Mouse (Mus musculus): ENCODE results near the gene Ppm1h.

Gene Ppm1h

DNA sequence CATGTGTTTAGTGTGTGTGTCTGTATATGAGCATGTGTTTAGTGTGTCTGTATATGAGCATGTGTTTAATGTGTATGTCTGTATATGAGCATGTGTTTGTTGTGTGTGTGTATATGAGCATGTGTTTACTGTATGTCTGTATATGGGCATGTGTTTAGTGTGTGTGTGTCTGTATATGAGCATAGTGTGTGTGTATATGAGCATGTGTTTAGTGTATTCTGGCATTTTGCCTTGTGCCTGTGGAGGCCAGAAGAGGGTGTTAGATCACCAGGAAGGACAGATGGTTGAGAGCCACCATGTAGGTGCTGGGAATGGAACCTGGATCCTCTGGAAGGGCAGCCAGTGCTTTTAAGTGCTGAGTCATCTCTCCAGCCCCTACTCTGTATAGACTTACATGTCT is 300.8 kb downstream of the Ppm1h start:
- DNase-seq (ENCODE audit: low spot score), result no peak

DNA sequence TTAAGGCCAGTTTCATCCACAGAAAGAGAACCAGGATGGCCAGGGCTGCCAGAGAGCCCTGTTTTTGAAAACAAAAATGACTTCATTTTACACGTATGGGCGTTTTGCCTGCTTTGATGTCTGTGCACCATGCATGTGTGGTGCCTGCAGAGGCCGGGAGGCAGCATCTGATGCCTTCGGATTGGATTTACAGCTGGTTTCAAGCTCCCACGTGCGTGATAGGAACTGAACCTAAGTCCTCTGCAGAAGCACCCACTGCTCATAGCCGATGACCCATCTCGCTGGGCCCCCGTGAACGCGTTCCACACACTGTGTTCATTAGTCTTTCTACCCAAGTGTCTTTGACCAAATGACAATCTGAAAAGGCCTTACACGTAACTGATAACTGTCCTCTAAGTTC is 301.6 kb downstream of the Ppm1h start:
- DNase-seq (ENCODE audit: low spot score), result no peak

DNA sequence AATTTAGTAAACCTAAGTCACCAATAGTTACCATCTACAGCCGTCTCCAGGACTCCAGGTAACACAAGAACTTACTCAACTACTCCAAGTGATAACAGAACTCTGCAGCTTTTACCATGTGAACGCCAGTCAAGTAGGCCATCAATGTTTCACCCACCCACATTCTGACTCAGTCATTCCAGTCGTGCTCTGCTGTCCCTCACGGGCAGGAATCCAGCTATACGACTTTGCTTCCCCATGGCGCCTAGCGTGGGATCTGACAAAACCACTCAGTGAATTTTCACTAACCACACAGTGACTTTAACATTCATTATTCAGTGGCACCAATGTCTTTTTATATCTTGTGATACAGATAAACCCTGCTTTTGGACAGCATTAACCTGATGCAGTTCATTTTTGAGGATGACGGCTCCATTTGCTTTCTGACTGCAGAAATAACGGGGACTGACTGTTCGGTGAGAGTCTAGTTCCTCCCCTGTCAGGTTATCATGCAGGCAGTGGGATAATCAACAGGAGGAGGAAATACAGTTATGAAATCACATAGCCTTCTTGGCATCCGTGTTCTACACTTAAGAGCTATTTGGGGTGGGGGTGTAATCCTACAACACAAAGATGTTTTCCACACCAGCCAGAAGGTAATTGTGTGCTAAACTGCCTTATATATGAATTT is 304.5 kb downstream of the Ppm1h start:
- DNase-seq (ENCODE audit: low spot score), result no peak

GRCm38 (mm10) chr10:122983579-122984530 is 305.3 kb downstream of the Ppm1h start:
- DNase-seq (ENCODE audit: low spot score), result no peak

DNA sequence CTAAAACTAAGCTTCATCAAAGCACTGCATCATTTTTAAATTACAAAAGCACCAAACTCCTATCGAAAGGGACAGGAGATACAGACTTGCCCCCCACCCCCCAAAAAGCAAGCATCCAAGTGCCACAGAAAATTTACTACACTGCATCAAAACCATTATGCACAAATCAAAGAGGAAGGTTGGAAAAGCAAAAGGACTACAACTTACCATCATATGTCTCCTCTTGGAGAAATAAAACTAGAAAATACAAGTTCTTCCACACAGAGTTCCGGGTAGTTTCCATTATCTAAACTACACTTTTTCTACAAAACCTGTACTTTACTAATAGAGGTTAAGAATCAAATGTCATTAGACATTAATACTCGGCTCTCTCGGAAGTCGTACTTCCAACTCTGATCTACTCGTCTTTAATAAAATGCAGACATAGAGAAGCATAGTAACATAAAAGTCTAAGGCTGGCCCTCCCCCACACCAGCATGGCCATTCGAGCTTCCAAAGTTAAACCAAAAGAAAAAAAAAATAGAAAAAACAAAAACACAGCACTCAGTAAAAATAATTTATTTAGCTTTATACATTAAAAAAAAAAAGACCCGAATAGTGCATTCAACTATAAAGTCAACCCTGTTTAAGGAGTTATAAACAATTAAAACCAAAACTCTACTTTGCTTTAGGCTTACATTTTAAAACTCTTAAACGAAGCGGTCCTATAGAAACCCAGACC is 306.1 kb downstream of the Ppm1h start:
- DNase-seq (ENCODE audit: low spot score), result no peak

DNA sequence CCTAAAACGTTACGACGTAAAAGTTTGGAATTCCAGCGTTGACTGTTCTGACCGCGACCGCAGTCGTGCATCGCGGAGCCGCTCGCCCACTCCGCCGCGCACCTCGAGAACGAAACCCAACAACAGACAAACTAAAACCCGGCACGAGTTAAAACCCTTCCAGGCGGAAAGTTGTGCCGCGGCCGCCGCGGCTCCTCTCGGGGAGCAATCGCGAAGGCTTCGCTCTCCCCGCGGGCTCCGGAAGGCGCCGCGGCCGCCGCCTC is 306.6 kb downstream of the Ppm1h start:
- DNase-seq (ENCODE audit: low spot score), result peak; percentile 29

GRCm38 (mm10) chr10:122985515-122986319 is 307.2 kb downstream of the Ppm1h start:
- peak; percentile 80 for DNase-seq (ENCODE audit: low spot score)

DNA sequence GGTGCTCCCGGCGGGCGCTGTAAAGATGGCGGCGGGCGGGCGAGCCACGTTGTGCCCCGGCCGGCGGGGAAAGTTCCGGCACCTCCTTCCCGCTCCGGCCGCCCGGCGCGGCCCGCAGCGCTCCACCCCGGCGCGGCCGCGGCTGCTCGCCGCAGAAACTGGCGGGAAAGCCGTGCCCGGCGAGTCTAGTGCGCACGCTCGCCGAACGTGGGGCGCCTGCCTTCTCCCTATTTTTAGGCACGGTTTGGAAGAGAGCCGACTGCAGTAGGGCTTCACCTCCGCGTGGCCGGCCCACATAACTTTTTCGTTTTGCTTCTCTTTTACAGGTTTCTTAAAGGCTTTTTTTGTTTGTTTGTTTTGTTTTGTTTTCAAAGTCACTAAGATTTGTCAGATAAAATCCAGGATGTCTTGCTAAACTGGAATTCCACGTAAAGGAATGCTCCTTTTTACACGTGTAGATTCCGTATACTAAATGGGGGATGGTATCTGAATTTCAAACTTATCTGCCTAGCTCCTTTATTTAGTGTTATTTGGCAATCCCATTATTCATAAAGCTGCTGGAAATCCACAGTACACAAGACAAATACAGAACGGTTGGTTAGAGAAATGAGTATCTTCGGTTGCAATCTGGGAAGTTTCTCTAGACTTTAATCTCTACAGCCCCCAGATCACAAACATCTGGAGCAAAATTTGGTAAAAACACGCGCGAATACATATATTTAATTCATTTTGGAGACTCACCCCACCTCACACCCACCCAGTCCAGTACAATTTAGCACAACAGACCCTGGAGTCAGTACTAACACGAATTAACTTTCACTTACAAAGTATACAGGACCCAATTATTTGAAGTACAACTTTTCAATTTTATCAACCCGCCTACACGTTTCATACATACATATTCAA is 308.0 kb downstream of the Ppm1h start:
- peak; percentile 80 for DNase-seq (ENCODE audit: low spot score)

- no peak for DNase-seq (ENCODE audit: low spot score)
Measured at GRCm38 (mm10) chr10:122987671-122988128, 309.1 kb downstream of the Ppm1h start.

DNA sequence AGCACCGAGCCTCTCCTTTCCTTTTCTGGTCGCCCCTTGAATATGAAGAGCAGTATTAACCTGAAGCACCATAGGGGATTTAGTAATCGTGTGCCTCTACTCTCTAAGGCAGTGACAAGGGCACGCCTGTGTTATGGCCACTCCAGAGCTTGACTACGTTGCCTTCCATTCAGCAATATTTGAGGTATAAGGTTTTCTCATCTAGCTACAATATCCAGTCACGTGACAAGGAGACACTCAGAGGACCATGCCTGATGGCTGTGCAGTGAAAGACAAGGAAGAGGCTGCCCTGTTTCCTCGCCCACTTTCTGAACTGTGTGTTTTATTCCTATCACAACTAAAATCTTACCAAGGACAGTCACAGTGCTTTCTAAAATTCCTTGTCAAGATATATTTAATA is 309.8 kb downstream of the Ppm1h start:
- DNase-seq (ENCODE audit: low spot score), result no peak

DNA sequence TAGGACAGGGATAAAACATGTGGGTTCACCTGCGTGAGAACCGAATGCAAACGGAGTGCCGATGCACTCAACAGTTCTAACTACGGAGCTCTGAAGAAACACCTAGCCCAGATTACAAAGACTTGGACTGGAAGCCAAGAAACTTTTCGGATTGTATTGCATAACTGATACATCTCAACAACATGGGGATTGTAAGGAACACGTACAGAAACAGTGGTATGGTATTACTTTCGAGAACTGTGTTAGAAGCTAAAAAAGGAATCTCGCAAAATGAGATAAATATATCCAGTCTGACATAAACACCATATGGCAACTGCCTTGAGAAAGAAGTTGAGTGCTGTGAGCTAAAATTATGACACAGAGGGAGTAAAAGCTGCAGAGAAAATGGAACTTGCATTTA is 311.4 kb downstream of the Ppm1h start:
- no peak for DNase-seq (ENCODE audit: low spot score)

- no peak for DNase-seq (ENCODE audit: low spot score)
Measured at GRCm38 (mm10) chr10:122990606-122991005, 312.0 kb downstream of the Ppm1h start.

DNA sequence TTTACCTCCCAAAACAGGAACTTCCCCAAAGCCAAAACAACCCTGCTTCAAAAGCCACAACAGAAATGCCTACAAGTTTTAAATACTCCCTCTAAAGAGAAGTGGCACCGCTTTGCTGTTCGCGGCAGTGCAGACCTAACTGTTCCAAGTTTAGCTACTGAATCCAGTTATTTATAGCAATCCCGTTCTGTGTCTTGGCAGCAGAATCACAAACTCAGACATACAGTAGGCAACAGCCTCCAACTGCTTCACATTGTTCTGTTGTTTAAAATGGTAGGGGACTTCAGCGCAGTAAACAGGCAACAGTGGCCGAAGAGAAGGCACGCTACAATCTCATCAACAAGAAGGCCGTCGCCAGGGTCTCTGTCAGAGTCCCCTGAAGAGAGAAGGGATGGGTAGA is 312.5 kb downstream of the Ppm1h start:
- no peak for DNase-seq (ENCODE audit: low spot score)

DNA sequence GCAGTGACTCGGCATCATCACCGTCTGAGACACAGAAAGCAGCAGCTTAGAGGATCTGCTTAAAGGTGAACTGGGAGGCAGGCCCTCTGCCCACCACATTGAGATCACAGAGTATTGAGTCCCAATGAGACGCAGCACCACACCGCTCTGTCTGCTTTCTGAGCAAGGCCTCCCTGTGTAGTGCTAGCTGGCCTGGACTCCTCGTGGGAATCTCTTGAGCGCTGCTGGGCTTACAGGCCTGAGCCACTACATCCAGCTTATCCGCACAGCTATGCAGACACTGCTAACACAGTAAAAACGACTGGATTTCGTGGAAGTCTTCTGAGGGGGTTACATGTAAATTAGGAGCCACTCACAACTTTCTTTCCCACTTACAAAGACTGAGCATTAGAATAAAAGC is 313.1 kb downstream of the Ppm1h start:
- no peak for DNase-seq (ENCODE audit: low spot score)

- DNase-seq (ENCODE audit: low spot score), result no peak
Measured at GRCm38 (mm10) chr10:122994402-122995107, 316.0 kb downstream of the Ppm1h start.
